Mouse (Mus musculus): ENCODE measurements around the gene Ckm.
A peak's percentile ranks its signal among the peaks of the same experiment; 100 is the strongest.

The Ckm gene

DNA sequence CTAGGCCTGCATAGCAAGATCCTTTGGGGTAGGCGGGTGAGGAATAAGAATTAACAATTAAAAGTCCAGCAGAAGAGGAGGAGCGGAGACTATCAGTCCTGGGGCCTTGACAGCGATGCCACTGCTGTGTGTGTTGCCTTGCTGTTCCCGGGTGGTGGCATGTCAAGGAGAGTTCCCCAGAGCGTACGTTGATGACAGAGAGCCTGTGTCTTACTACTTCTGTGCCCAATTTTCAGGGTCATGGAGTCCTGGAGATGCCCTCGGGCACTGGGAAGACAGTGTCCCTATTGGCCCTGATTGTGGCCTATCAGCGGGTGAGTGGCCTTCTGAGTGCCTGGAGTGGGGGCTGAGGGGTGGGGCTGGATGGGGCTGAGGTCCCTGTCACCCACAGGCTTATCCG, 20.9 kb upstream of the Ckm start:
- no peak for DNase-seq (ENCODE audit: low read depth in 2 of 2, low spot score in 2 of 2)

DNA sequence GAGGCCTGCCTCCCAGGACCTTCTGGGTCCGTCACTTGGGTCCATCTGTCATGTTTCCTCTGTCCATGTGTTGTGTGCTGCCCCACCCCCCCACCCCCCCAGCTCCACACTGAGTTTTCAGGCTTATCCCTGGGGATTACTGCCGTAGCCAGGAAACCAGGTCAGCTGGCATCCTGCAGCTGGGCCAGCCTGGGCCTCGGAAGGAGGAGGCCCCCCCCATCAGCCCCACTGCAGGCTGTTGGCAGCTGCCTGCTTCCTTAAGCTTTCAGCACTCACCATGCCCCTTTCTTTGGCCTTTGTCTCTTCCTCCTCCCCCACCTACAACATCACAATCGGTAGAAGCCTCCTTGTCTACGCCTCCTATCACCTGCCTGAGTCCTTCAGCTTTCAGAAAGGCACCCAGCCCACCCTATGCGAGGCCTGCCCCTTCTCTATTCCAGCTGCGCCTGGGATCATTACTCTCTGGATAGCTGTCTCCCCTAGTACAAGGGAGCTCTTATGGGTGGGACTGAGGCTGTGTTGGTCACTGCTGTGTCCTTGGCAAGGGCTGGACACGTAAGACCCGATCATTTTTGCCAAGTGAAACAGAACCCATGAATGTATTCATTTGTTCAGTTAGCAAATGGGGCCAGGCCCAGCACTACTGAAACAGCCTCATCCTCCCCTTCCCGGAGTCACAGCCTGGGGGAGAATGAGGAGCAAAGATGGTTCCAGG, 15.7 kb upstream of the Ckm start:
- no peak for DNase-seq (ENCODE audit: low read depth in 2 of 2, low spot score in 2 of 2)

DNA sequence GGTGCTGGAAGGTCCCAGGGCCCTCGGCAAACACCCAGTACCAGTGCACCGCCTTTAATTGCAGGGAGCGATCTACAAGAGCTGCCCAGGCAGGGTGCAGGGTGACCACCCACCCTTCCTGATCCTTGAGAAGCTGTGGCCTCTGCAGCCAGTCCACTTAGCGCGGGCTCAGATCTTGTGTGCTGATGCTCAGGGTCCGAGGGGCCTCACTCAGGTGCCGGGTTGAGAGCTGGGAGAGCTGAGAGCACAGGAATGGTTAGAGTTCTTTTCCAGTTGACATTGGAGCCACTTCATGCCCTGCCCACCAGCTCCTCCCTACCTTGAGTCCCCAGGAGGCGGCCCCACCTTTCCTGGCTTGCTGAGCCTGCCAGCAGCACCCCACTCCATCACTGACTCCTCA, 10.1 kb upstream of the Ckm start:
- no peak for DNase-seq (ENCODE audit: low read depth in 2 of 2, low spot score in 2 of 2)

DNA sequence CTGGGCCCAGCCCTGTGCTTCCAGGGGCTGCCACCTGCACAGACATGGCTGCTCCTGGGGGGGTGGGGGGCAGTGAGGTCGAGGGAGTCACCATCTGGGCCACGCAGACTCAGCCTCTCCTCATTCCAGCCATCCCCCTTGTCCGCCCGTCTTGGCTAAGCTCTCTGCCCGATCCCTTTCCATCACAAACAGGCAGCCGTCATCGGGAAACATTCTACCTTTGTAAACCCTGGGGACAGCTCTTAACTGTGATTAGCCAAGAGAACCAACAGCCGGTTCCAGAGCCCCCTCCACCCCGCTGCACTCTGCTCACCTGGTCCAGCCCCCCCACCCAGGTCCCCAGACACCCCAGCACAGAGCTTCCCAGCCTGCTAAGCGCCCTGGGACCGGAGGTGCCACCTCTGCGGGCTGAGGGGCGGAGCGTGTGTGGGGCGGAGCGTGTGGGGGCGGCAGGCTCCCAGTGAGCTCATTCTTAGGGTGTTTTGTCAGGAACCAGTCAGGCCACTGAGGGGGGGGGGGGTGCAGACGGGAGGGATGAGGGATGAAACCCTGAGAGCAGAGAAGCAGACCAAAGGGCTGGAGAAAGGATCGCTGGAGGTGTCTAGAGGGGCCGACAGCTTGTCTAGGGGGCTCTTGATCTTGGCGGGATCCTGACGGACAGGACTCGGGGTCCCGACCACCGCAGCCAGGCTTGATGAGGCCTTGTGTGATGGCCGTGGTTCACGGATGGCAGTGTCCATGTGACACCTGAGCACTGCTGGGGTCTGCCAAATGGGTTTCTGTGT, 4.9 kb upstream of the Ckm start:
- DNase-seq (ENCODE audit: low read depth in 2 of 2, low spot score in 2 of 2) = peak; percentile 16 to 45

DNA sequence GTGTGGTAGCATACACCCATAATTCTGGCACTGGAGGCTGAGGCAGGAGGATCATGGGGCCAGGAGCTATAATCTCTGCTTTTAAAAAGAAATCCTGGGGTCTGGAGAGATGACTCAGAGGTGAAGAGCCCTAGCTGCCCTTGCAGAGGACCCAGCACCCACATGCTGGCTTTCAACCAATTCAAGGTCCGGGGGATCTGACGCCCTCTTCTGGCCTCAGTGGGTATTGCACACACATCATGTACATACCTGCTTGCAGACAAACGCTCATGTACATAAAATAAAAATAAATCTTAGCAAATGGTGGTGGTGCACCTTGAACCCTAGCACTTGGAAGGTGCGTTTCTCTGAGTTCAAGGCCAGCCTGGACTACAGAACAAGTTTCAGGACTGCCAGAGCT, 3.6 kb upstream of the Ckm start:
- no peak for DNase-seq (ENCODE audit: low read depth in 2 of 2, low spot score in 2 of 2)

DNA sequence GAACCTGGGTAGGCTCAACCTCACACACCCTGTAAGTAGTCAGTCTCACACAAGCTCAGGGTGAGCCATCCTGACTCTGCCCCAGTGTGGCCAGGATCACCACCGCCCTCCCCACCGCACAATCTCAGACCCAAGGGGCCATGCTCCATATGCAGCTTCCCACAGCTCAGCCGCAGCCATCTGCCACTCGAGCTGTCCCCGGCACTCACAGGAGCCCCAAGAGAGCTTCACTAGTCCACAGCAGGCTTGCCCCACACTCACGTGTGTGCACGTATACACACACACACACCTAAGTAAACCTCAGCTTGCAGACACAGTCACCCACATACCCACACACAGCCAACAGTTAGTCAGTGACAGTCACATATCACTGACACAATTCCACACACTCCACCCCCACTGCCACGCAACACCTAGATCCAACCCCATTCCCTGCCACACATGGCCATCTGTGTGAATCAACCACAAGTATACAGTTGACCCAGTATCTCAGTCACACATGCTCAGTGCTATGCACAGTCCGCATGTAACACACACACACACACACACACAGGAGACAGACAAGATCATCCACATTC, 2.0 kb upstream of the Ckm start:
- DNase-seq (ENCODE audit: low read depth in 2 of 2, low spot score in 2 of 2) = no peak

DNA sequence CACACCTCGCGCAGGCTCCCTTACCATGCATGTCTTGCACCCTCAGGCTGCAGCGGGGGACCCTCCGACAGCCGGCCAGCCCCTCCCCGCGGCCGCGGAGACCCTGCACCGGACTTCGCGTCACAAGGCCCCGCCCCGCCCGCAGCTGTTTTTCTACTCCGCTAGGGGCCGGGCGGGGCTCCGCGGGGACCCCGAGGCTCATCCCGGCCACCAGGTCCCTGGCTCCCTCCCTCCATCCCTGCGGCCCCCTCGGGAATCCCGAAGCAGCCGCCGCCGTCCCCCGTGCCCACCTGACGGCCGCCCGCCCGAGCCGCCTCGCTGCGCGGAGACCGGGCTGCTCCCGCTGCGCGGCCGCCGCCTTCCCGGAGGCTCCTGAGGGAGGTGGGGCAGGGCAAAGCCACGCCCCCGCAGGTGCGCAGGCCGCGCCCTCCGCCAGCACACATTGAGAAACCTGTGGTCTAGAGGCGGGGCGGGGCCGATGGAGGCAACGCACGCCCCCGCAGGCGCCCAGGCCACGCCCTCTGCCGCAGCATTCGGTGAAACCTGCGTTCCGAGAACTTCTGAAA, 762 bp upstream of the Ckm start, which contains the start of gene Klc3:
Gene Klc3, minus strand, starts transcription at position 374 of the 566 bp plus-strand sequence.
- DNase-seq (ENCODE audit: low read depth in 2 of 2, low spot score in 2 of 2) = peak; percentile 57 to 66

DNA sequence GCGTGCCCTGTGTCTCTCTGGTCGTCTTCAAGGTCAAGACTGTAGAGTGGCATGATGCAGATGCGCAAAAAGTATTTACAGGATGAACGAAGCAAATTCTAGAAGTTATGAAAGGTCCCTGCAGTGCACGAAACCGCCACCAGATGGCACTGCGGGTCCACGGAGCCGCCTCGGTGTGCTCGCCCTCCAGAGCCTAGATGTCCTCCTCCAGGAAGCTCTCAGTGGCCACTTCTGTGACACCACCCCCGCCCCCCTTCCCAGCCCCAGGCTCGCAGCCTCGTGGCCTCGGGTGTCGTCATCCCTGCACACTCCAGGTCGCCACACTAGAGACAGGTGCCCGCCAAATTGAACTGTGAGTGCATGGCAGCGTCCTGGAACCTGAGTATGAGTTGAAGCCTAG, 841 bp downstream of the Ckm start:
- DNase-seq (ENCODE audit: low read depth in 2 of 2, low spot score in 2 of 2) = peak; percentile 83 to 90

DNA sequence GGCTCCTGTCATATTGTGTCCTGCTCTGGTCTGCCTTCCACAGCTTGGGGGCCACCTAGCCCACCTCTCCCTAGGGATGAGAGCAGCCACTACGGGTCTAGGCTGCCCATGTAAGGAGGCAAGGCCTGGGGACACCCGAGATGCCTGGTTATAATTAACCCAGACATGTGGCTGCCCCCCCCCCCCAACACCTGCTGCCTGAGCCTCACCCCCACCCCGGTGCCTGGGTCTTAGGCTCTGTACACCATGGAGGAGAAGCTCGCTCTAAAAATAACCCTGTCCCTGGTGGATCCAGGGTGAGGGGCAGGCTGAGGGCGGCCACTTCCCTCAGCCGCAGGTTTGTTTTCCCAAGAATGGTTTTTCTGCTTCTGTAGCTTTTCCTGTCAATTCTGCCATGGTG, 5.2 kb downstream of the Ckm start:
- no peak for DNase-seq (ENCODE audit: low read depth in 2 of 2, low spot score in 2 of 2)

DNA sequence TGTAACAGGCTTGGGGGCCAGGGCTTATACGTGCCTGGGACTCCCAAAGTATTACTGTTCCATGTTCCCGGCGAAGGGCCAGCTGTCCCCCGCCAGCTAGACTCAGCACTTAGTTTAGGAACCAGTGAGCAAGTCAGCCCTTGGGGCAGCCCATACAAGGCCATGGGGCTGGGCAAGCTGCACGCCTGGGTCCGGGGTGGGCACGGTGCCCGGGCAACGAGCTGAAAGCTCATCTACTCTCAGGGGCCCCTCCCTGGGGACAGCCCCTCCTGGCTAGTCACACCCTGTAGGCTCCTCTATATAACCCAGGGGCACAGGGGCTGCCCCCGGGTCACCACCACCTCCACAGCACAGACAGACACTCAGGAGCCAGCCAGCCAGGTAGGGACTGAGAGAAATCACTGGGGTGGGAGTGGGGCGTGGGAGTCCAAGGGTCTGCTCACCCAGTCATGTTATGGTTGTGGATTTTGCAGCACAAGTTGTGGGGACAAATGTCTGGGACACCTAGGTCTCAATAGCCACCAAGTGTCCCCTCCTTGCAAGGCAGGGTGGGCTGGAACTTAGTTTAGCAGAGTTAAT, 6.3 kb downstream of the Ckm start:
- DNase-seq (ENCODE audit: low read depth in 2 of 2, low spot score in 2 of 2) = no peak

DNA sequence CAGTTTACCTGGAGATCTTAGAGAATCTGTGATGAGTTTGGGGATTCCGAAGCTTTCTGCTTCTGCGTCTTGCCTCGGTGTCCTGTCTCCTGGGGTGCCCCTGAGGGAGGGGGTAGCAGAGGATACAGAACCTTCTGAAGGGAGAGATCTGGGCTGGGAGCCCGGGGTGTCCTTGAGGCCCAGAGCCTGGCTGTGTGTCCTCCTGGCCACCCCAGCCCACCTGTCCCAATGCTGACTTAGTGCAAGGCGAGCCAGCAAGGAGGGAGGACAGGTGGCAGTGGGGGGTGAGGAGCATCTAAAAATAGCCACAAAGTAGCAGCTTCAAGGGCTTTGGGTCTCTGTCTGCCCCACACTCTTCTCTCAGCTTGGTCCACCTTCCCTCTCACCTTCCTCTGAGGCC, 7.2 kb downstream of the Ckm start:
- DNase-seq (ENCODE audit: low read depth in 2 of 2, low spot score in 2 of 2) = no peak

DNA sequence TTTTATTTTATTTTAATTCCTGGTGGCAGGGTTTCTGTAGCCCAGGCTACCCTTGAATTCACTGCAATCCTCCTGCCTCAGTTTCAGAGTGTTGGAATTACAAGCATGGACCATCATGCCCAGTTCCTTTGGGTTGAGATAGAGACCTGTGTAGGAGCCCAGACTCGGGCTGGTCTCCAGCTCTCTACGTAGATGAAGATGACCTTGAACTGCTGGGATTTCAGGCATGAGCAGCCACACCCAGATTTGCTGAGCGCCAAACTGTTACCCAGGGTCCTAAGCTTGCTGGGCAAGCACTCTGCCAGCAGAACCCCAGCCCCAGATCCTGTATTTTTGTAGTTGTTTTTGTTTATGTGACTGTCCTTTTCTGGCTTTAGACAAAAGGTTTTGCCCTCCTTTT, 8.9 kb downstream of the Ckm start:
- no peak for DNase-seq (ENCODE audit: low read depth in 2 of 2, low spot score in 2 of 2)

DNA sequence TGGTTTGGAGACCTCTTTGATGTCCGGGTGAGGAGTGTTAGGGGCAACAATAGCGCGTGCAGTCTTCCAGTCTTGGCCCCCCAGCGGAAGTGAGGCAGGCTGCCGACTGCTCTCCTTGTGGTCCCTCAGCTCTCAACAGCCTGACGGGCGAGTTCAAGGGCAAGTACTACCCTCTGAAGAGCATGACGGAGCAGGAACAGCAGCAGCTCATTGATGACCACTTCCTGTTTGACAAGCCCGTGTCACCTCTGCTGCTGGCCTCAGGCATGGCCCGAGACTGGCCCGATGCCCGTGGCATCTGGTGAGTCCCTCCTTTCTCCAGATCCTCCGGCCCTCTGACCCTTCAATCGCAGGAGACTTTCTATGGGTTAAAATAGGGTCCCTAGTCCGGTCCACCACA, 12.0 kb downstream of the Ckm start:
- no peak for DNase-seq (ENCODE audit: low read depth in 2 of 2, low spot score in 2 of 2)

DNA sequence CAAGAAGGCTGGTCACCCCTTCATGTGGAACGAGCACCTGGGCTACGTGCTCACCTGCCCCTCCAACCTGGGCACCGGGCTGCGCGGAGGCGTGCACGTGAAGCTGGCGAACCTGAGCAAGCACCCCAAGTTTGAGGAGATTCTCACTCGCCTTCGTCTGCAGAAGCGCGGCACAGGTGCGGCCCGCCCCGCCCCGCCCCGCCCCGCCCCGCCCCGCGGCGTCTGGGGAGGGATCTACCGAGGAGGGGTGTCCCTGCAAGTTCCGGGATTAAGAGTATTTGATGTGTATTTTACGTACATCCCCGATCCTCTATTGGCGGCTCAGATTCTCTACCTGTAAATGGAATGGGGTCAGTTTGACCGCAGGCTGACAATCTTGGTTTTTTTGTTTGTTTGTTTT, 15.5 kb downstream of the Ckm start:
- DNase-seq (ENCODE audit: low read depth in 2 of 2, low spot score in 2 of 2) = no peak

DNA sequence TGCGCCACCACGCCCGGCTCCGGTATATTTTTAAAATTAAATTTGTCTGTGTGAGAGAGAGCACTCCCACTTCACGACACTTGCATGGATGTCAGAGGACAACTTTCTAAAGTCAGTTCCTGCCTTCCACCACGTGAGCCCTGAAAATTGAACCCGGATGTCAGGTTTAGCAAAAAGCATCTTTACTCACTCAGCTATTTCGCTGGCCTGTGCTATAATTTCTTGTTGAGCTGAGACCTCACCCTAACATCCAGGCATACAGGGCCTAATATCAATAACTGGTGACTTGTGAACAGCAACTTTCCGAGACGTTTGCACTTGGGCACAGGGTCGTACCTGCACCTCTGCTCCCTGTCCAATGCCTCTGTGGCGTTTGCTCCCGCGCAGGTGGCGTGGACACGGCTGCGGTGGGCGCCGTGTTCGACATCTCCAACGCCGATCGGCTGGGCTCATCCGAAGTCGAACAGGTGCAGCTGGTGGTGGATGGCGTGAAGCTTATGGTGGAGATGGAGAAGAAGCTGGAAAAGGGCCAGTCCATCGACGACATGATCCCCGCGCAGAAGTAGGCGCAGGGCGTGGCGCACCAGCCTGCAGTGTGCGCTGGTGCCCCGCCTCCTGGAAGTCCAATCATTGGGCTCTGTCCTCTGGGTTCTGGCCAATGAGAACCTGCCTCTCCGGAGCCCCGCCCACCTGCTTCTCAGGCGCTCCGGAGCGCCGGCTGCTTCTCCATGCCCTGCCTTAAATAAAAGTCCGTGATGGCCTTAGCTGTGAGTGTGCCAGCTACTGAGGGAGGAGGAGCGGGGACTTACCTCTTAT, 16.5 kb downstream of the Ckm start:
- DNase-seq (ENCODE audit: low read depth in 2 of 2, low spot score in 2 of 2) = peak; percentile 40 to 61

DNA sequence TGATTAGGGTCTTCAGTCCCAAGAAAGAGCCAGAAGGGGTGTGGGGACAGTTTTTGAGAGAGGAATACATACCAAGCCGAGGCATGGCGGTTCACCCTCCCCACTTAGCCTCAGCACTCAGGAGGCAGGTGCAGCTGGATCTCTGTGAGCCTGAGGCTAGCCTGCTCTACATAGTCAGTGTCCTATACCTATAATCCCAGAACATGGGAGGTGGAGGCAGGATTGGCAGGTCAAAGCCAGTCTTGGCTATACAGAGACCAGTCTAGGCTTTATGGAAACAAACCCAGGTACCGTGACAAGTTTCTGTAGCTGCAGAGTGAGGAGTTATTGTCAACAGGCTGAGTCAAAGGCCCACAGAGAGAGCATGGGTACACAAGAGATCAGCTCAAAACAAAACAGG, 18.5 kb downstream of the Ckm start:
- DNase-seq (ENCODE audit: low read depth in 2 of 2, low spot score in 2 of 2) = no peak

DNA sequence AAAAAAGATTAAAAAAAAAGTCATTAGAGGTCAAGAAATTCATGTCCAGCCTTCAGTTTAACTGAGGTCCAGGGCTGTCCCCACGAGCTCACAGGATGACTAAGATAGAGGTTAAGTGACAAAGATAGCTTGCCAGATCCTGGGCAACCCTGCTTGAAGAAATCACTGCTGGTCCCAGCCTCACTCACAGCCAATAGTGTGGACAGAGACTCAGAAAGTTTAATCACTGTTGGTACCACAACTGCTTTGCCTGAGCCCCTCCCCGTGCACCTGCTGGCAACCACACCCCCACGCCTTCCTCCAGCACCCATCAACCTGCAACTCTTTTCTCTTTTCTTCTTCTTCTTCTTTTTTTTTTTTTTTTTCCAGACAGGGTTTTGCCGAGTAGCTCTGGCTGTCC, 19.5 kb downstream of the Ckm start:
- no peak for DNase-seq (ENCODE audit: low read depth in 2 of 2, low spot score in 2 of 2)

DNA sequence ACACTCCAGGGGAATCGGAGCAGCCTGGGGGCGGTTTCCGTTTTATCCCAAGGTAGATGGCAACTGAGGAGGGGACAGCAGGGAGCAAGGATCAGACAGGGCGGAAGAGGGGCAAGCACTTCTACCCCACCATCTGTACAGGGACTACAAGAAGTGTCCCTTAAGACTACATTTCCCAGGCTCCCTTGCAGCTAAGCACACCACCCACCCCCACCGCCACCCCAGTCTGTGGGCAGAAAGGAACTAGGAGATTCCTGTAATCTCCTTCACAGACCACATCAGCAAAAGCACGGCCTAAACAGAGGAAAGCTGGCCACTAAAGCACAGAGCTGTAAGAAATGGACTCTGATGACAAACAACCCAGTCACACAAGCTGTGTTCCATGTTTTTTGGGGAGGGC, 21.8 kb downstream of the Ckm start:
- DNase-seq (ENCODE audit: low read depth in 2 of 2, low spot score in 2 of 2) = no peak

DNA sequence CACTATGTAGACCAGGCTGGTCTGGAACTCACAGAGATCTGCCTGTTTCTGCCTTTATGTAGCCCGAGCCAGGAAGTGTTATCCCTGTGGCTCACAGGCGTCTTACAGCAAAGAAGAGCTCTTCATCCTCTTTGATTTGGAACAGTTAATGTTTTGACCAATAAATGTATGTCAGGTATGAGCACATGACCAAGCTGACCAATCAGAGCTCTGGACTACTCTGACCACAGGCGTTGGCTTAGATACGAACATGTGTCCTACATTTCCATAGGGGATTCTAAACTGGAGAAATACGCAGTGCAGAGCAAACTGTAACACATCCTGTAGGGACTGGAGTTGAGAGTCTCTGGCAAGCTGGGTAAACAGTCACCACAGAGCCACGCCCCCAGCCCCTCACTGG, 22.3 kb downstream of the Ckm start:
- DNase-seq (ENCODE audit: low read depth in 2 of 2, low spot score in 2 of 2) = no peak

DNA sequence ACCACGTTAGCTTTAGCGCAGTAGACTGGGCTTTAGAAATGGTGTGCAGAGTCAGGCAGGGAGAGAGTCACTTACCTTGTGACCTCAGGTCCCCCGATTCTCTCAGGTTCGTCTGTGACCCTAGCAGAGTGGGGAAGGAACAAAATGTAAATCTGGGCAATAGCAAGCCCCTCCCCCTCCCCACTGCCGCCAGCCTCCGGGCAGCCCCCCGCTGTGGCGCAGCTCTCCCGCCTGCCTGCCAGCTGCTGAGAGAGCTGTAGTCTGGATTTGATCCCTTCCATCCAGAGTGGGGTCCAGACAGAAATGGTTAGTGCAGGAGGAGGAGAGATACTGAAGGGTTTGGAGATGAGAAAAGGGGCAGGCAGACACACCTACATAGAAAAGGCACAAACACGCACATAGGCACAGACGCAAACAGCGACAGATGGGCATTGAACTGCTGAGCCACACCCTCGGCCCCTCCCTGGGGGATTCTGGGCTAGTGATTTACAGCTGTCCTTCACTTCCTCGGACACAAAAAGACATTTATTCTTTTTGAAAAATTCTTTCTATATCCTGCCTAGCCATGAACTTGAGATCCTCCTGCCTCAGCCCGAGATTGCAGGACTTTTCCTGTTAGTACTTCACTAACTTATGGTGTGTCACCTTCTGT, 23.5 kb downstream of the Ckm start:
- no peak for DNase-seq (ENCODE audit: low read depth in 2 of 2, low spot score in 2 of 2)

Data from CD8-positive naive resting alpha-beta T cell, adult 2 months (primary cell).